Mouse (Mus musculus) cortical plate, adult 2 months (tissue): ENCODE measurements around the gene Zfp523. TPM values are rescaled to one million over a fixed set of nuclear protein-coding genes. Genes with fewer than 3 reads are reported as not detected.
"Not testable (repeated sequence)": the region's sequence is repeated elsewhere in the genome, so short reads cannot be mapped to it uniquely, and the experiment has no call there.

Experiments
- H3K27ac ChIP-seq: fragments of 200-500 bp; 2 replicates; pipeline ENCODE4 v1.5.1; 2012; ENCODE audit warnings: low read length, control low read depth, inconsistent platforms; ENCODE audit not compliant: insufficient read depth
- H3K4me1 ChIP-seq: fragments of 200-500 bp; 2 replicates; pipeline ENCODE4 v1.6.1; 2011; ENCODE audit warnings: low read length; ENCODE audit not compliant: control insufficient read depth, insufficient read depth
- H3K4me3 ChIP-seq: fragments of 200-500 bp; 2 replicates; pipeline ENCODE4 v1.5.1; 2011; ENCODE audit warnings: mild to moderate bottlenecking, low read length, control low read depth; ENCODE audit not compliant: insufficient read depth
- CTCF ChIP-seq: fragments of 200-500 bp; IDR thresholded peaks from 2 replicates; pipeline ENCODE4 v1.5.1; 2011; ENCODE audit warnings: mild to moderate bottlenecking, control low read depth, low read length; ENCODE audit not compliant: insufficient read depth; ENCODE audit errors: extremely low read depth
- POLR2A ChIP-seq: fragments of 200-500 bp; IDR thresholded peaks from 2 replicates; pipeline ENCODE4 v1.6.1; 2011; ENCODE audit warnings: mild to moderate bottlenecking, low read length, control low read depth; ENCODE audit not compliant: insufficient read depth; ENCODE audit errors: extremely low read depth
- polyA plus RNA-seq: library from polyadenylated mRNA; depleted of rRNA; stranded (reverse); fragments of >200 nt; gene quantifications from 2 replicates; pipeline ENCODE4 v1.2.3, GENCODE M21; 2012

The Zfp523 gene
- polyA plus RNA-seq, 1 experiment = 110 TPM

GRCm38 (mm10) chr17:28208314-28208612 is 31.3 kb downstream of the Zfp523 start:
- H3K4me1 ChIP-seq = no peaks in the 10 kb centered on the region
- H3K4me3 ChIP-seq = no peak overlapping the region
- H3K27ac ChIP-seq = no peak overlapping the region; the same call in 1 of the 2 replicates
- no peak for TF ChIP-seq CTCF
- TF ChIP-seq POLR2A = no peak

- H3K4me1 ChIP-seq = no peaks in the 10 kb centered on the region
- H3K27ac ChIP-seq = no peak overlapping the region
- no peak overlapping the region for H3K4me3 ChIP-seq
- TF ChIP-seq CTCF = no peak
- TF ChIP-seq POLR2A = no peak
Observed at GRCm38 (mm10) chr17:28209457-28210110, 32.7 kb downstream of the Zfp523 start.

DNA sequence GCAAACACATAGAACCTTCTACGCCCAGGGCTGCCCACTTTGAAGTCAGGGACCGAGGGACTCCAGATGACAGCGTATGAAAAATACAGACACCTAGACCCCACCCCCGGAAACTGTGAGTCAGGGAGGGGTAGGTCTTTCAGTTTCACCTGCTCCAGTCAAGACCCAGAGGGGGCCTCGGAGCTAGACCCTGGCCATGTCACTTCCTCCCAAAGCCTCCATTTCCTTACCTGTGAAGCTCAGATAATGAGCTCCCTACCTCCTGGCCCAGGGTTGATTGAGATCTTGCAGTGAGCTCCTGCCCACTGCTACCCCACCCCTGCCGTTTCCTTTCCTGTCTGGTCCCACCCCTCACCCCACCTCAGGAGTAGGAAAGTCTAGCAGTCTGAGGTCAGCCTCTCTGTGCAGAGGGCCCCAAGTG is 35.0 kb downstream of the Zfp523 start:
- TF ChIP-seq CTCF = no peak
- TF ChIP-seq POLR2A = no peak
- Histone ChIP-seq H3K4me3 (no peak overlapping the region), H3K27ac (no peak overlapping the region), H3K4me1 (no peaks in the 10 kb centered on the region)

GRCm38 (mm10) chr17:28212391-28212790 is 35.5 kb downstream of the Zfp523 start:
- H3K27ac ChIP-seq = no peak overlapping the region
- H3K4me1 ChIP-seq = no peaks in the 10 kb centered on the region
- H3K4me3 ChIP-seq = no peak overlapping the region
- TF ChIP-seq CTCF (no peak), POLR2A (no peak)

GRCm38 (mm10) chr17:28213236-28213635 is 36.3 kb downstream of the Zfp523 start:
- no peak for TF ChIP-seq POLR2A
- 0 out of 2 replicates have a peak, but pooled peaks have one; percentile 12 for TF ChIP-seq CTCF

GRCm38 (mm10) chr17:28216791-28217190 is 39.9 kb downstream of the Zfp523 start:
- Histone ChIP-seq H3K4me1 (no peaks in the 10 kb centered on the region), H3K4me3 (no peak overlapping the region), H3K27ac (no peak overlapping the region)
- TF ChIP-seq POLR2A (no peak), CTCF (no peak)

More at GRCm38 (mm10) chr17:28213236-28213635, 36.3 kb downstream of the Zfp523 start:
- no peak overlapping the region for H3K4me3 ChIP-seq
- no peak overlapping the region for H3K27ac ChIP-seq
- no peaks in the 10 kb centered on the region for H3K4me1 ChIP-seq

GRCm38 (mm10) chr17:28217721-28218649 is 41.1 kb downstream of the Zfp523 start:
- Histone ChIP-seq H3K4me1 (no peaks in the 10 kb centered on the region), H3K27ac (no peak overlapping the region; the same call in 1 of the 2 replicates), H3K4me3 (no peak overlapping the region)
- TF ChIP-seq POLR2A (no peak), CTCF (no peak)

DNA sequence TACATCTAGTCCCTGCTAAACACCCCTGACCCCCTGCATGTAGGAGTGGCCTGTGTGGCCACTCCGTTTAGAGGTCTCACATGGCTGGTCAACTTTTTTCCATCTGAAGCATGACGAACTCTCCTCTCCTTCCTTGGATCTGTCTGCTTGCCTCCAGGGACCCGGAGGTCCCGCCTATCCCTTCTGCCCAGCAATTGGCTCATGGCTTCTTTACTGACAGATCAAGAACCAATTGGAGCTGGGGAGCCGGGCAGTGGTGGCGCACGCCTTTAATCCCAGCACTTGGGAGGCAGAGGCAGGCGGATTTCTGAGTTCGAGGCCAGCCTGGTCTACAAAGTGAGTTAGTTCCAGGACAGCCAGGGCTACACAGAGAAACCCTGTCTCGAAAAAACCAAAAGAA is 45.5 kb downstream of the Zfp523 start:
- not testable (repeated sequence) for H3K4me1 ChIP-seq, H3K4me3 ChIP-seq, H3K27ac ChIP-seq

DNA sequence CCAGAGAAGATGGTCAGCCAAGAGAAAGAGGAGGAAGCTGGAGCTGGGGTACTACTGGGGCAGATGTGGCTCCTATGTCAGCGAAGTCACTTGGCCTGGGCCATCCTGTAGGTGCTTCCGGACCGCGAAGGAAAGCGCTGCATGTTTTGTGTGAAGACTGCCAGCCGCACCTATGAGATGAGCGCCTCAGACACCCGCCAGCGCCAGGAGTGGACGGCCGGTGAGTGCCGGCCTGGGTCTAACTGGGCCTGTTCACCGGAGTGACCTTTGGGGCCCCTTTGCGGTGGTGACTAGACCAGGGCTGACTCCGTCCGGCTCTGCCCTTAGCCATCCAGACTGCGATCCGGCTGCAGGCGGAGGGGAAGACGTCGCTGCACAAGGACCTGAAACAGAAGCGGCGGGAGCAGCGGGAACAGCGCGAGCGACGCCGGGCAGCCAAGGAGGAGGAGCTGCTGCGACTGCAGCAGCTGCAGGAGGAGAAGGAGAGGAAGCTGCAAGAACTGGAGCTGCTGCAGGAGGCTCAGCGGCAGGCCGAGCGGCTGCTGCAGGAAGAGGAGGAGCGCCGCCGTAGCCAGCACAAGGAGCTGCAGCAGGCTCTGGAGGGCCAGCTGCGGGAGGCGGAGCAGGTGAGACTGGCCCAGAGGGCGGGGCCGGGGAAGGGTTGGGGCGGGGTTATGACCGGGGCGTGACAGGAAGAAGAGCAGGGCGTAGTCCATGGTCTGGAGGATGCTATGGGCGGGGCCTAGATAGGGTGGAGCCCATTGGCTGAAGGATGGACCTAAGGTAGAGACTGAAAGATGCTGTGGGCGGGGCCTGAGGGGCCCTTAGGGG is 46.8 kb downstream of the Zfp523 start:
- peak overlapping the region; percentile 42 for H3K4me3 ChIP-seq
- TF ChIP-seq POLR2A = peak; percentile 53; the same call in 1 of the 2 replicates
- TF ChIP-seq CTCF = no peak
- peak overlapping the region; percentile 55 for H3K27ac ChIP-seq
- H3K4me1 ChIP-seq = no peaks in the 10 kb centered on the region

DNA sequence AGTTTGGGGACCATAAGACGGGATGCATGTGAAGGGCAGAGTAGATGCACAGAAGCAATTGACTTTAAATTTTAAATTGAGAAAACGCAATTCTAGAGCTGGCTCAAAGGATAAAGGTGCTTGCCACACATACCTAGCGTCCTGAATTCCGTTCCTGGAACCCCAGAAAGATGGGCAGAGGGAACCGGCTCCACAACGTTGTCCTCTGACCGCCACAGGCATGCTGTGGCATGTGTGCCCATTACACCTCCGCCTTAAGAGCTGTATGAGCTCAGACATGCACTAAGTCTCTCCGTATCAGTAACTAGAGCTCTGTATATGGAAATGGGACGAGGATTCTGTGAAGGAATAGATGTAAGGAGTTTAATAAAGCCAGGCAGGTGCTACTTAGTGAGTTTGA is 47.7 kb downstream of the Zfp523 start:
- Histone ChIP-seq H3K4me3 (no peak overlapping the region), H3K27ac (no peak overlapping the region), H3K4me1 (no peaks in the 10 kb centered on the region)
- TF ChIP-seq POLR2A = no peak
- TF ChIP-seq CTCF = no peak
